Mouse (Mus musculus) heart, adult 8-10 months (tissue): ENCODE measurements around the gene Shisa4. TPM values are rescaled to one million over a fixed set of nuclear protein-coding genes. Genes with fewer than 3 reads are reported as not detected.
"Not testable (repeated sequence)": the region's sequence is repeated elsewhere in the genome, so short reads cannot be mapped to it uniquely, and the experiment has no call there.

Experiments used
- DNase-seq: peaks from one replicate; pipeline ENCODE4 v3.0.0; 2022; ENCODE audit warnings: low spot score
- total RNA-seq, 4 experiments: library from RNA; stranded (reverse); gene quantifications; 2 replicates each; pipeline ENCODE4 v1.2.4; 2022

The Shisa4 gene
- total RNA-seq = 1 to 10 TPM; 2.3 to 3.5 (median 2.8) TPM

- DNase-seq = no peak
These were observed at the start of gene Shisa4 for GRCm38 (mm10) chr1:135374868-135375581. Gene Shisa4 (minus strand): TSS chr1:135375237.

GRCm38 (mm10) chr1:135422772-135423171 lies 47.7 kb upstream of the Shisa4 start:
- no peak for DNase-seq

GRCm38 (mm10) chr1:135413996-135414395 lies 39.0 kb upstream of the Shisa4 start:
- DNase-seq = peak; percentile 39

GRCm38 (mm10) chr1:135412130-135412529 lies 37.1 kb upstream of the Shisa4 start:
- DNase-seq = no peak

GRCm38 (mm10) chr1:135410967-135411366 lies 35.9 kb upstream of the Shisa4 start:
- peak; percentile 90 for DNase-seq

GRCm38 (mm10) chr1:135408973-135409372 lies 33.9 kb upstream of the Shisa4 start:
- DNase-seq = no peak

- no peak for DNase-seq
These were observed 30.3 kb upstream of the Shisa4 start for GRCm38 (mm10) chr1:135405356-135405755.

GRCm38 (mm10) chr1:135401452-135402110 lies 26.5 kb upstream of the Shisa4 start:
- no peak for DNase-seq

GRCm38 (mm10) chr1:135399466-135399865 lies 24.4 kb upstream of the Shisa4 start:
- DNase-seq = no peak

GRCm38 (mm10) chr1:135385161-135385560 lies 10.1 kb upstream of the Shisa4 start:
- DNase-seq = no peak

GRCm38 (mm10) chr1:135384171-135384570 lies 9.1 kb upstream of the Shisa4 start:
- no peak for DNase-seq

- not testable (repeated sequence) for DNase-seq
These were observed 6.5 kb upstream of the Shisa4 start for GRCm38 (mm10) chr1:135381560-135381959.

GRCm38 (mm10) chr1:135380071-135380991 lies 5.3 kb upstream of the Shisa4 start:
- no peak for DNase-seq

- no peak for DNase-seq
These were observed 4.0 kb upstream of the Shisa4 start for GRCm38 (mm10) chr1:135379048-135379447.

GRCm38 (mm10) chr1:135378576-135378975 lies 3.5 kb upstream of the Shisa4 start:
- DNase-seq = peak; percentile 44

GRCm38 (mm10) chr1:135374175-135374867 lies 716 bp downstream of the Shisa4 start:
- no peak for DNase-seq

GRCm38 (mm10) chr1:135373171-135373677 lies 1.8 kb downstream of the Shisa4 start:
- DNase-seq = no peak

- no peak for DNase-seq
These were observed 5.6 kb downstream of the Shisa4 start for GRCm38 (mm10) chr1:135369415-135369814.

- peak; percentile 63 for DNase-seq
These were observed 6.1 kb downstream of the Shisa4 start for GRCm38 (mm10) chr1:135368982-135369381.

- peak; percentile 85 for DNase-seq
These were observed 6.8 kb downstream of the Shisa4 start for GRCm38 (mm10) chr1:135368245-135368644.

GRCm38 (mm10) chr1:135367595-135367994 lies 7.4 kb downstream of the Shisa4 start:
- DNase-seq = no peak
